Mouse (Mus musculus): ENCODE measurements around the gene Tspear. TPM values are rescaled to one million over a fixed set of nuclear protein-coding genes. Genes with fewer than 3 reads are reported as not detected.
A peak's percentile ranks its signal among the peaks of the same experiment; 100 is the strongest.

Tspear gene
- polyA plus RNA-seq, 1 experiment from 2014 or later, result 0.55 TPM

MicroRNAs encoded within 50 kb of the gene (microRNA counts, 519-probe panel; counts per million panel counts)
- microRNA mmu-miR-1930, result not detected

Small RNA genes within 50 kb of the gene (microRNA-seq; reads per million reads assigned to microRNA genes)
- gene Mir1930, result 9.1 reads per million, percentile 33 among the genes with 10 or more reads in this experiment

Other genes starting within 250 kb of the Tspear start
- 33.8 and 36.9 TPM in 2 replicates for gene Fam207a, start 170.8 kb upstream of the Tspear start, polyA plus RNA-seq (2014; fragmentation: Nextera tagmentation; extraction: Ambion mirVana)
- 0.67 and 0.89 TPM in 2 replicates for gene Itgb2, start 156.3 kb upstream of the Tspear start, polyA plus RNA-seq (2014; fragmentation: Nextera tagmentation; extraction: Ambion mirVana)
- gene Pttg1ip, start 104.8 kb upstream of the Tspear start, polyA plus RNA-seq (2014; fragmentation: Nextera tagmentation; extraction: Ambion mirVana), result 74.1 and 85.5 TPM in 2 replicates
- 277 and 308 TPM in 2 replicates for gene Sumo3, start 80.5 kb upstream of the Tspear start, polyA plus RNA-seq (2014; fragmentation: Nextera tagmentation; extraction: Ambion mirVana)
- gene Gm49325, start 80.4 kb upstream of the Tspear start, polyA plus RNA-seq (2014; fragmentation: Nextera tagmentation; extraction: Ambion mirVana), result 1.7 and 16.2 TPM in 2 replicates
- 72.6 and 73.6 TPM in 2 replicates for gene Ube2g2, start 64.3 kb upstream of the Tspear start, polyA plus RNA-seq (2014; fragmentation: Nextera tagmentation; extraction: Ambion mirVana)
- gene Gm19402, start 4.2 kb downstream of the Tspear start, polyA plus RNA-seq (2014; fragmentation: Nextera tagmentation; extraction: Ambion mirVana), result not detected in 2 replicates
- gene Gm9508, start 10.7 kb downstream of the Tspear start, polyA plus RNA-seq (2014; fragmentation: Nextera tagmentation; extraction: Ambion mirVana), result not detected in 2 replicates
- not detected in 2 replicates for gene Gm10272, start 20.1 kb downstream of the Tspear start, polyA plus RNA-seq (2014; fragmentation: Nextera tagmentation; extraction: Ambion mirVana)
- not detected in 2 replicates for gene Gm10024, start 24.9 kb downstream of the Tspear start, polyA plus RNA-seq (2014; fragmentation: Nextera tagmentation; extraction: Ambion mirVana)
- gene Gm10142, start 29.2 kb downstream of the Tspear start, polyA plus RNA-seq (2014; fragmentation: Nextera tagmentation; extraction: Ambion mirVana), result not detected in 2 replicates
- not detected in 2 replicates for gene Krtap12-1, start 34.0 kb downstream of the Tspear start, polyA plus RNA-seq (2014; fragmentation: Nextera tagmentation; extraction: Ambion mirVana)
- not detected in 2 replicates for gene Gm10100, start 39.9 kb downstream of the Tspear start, polyA plus RNA-seq (2014; fragmentation: Nextera tagmentation; extraction: Ambion mirVana)
- not detected in 2 replicates for gene Gm18596, start 56.1 kb downstream of the Tspear start, polyA plus RNA-seq (2014; fragmentation: Nextera tagmentation; extraction: Ambion mirVana)
- not detected in 2 replicates for gene Gm9736, start 64.8 kb downstream of the Tspear start, polyA plus RNA-seq (2014; fragmentation: Nextera tagmentation; extraction: Ambion mirVana)
- gene Gm3233, start 73.1 kb downstream of the Tspear start, polyA plus RNA-seq (2014; fragmentation: Nextera tagmentation; extraction: Ambion mirVana), result not detected in 2 replicates
- not detected in 2 replicates for gene Gm3238, start 84.8 kb downstream of the Tspear start, polyA plus RNA-seq (2014; fragmentation: Nextera tagmentation; extraction: Ambion mirVana)
- gene Gm7138, start 90.4 kb downstream of the Tspear start, polyA plus RNA-seq (2014; fragmentation: Nextera tagmentation; extraction: Ambion mirVana), result not detected in 2 replicates
- not detected in 2 replicates for gene Gm3250, start 96.0 kb downstream of the Tspear start, polyA plus RNA-seq (2014; fragmentation: Nextera tagmentation; extraction: Ambion mirVana)
- gene Gm7137, start 101.6 kb downstream of the Tspear start, polyA plus RNA-seq (2014; fragmentation: Nextera tagmentation; extraction: Ambion mirVana), result not detected in 2 replicates
- not detected in 2 replicates for gene Gm9639, start 108.5 kb downstream of the Tspear start, polyA plus RNA-seq (2014; fragmentation: Nextera tagmentation; extraction: Ambion mirVana)
- not detected in 2 replicates for gene Gm19668, start 112.6 kb downstream of the Tspear start, polyA plus RNA-seq (2014; fragmentation: Nextera tagmentation; extraction: Ambion mirVana)
- gene Gm9507, start 125.3 kb downstream of the Tspear start, polyA plus RNA-seq (2014; fragmentation: Nextera tagmentation; extraction: Ambion mirVana), result not detected in 2 replicates
- not detected in 2 replicates for gene Gm2696, start 128.1 kb downstream of the Tspear start, polyA plus RNA-seq (2014; fragmentation: Nextera tagmentation; extraction: Ambion mirVana)
- not detected in 2 replicates for gene Krtap10-4, start 140.5 kb downstream of the Tspear start, polyA plus RNA-seq (2014; fragmentation: Nextera tagmentation; extraction: Ambion mirVana)
- not detected in 2 replicates for gene Krtap10-10, start 149.4 kb downstream of the Tspear start, polyA plus RNA-seq (2014; fragmentation: Nextera tagmentation; extraction: Ambion mirVana)
- not detected in 2 replicates for gene Gm36176, start 160.2 kb downstream of the Tspear start, polyA plus RNA-seq (2014; fragmentation: Nextera tagmentation; extraction: Ambion mirVana)
- gene Gm10318, start 166.3 kb downstream of the Tspear start, polyA plus RNA-seq (2014; fragmentation: Nextera tagmentation; extraction: Ambion mirVana), result not detected in 2 replicates
- not detected in 2 replicates for gene Gm3285, start 175.4 kb downstream of the Tspear start, polyA plus RNA-seq (2014; fragmentation: Nextera tagmentation; extraction: Ambion mirVana)
- 6.4 and 8.4 TPM in 2 replicates for gene Lrrc3, start 216.0 kb downstream of the Tspear start, polyA plus RNA-seq (2014; fragmentation: Nextera tagmentation; extraction: Ambion mirVana)